Mouse (Mus musculus): ENCODE measurements around the gene Cdkn1b.

The Cdkn1b gene

GRCm38 (mm10) chr6:134968326-134968725, 48.1 kb downstream of the Cdkn1b start:
- no peak for DNase-seq (ENCODE audit: extremely low read depth, low read depth, low spot score)

GRCm38 (mm10) chr6:134969498-134969897, 49.3 kb downstream of the Cdkn1b start:
- no peak for DNase-seq (ENCODE audit: extremely low read depth, low read depth, low spot score)

GRCm38 (mm10) chr6:134972096-134972495, 51.9 kb downstream of the Cdkn1b start:
- no peak for DNase-seq (ENCODE audit: extremely low read depth, low read depth, low spot score)
